Mouse (Mus musculus): ENCODE measurements around the gene Thap7. TPM values are rescaled to one million over a fixed set of nuclear protein-coding genes. Genes with fewer than 3 reads are reported as not detected.
"Not testable (repeated sequence)": the region's sequence is repeated elsewhere in the genome, so short reads cannot be mapped to it uniquely, and the experiment has no call there.

The Thap7 gene
- total RNA-seq, 2 experiments from 2014 or later, result 38.6 to 44.6 TPM

DNA sequence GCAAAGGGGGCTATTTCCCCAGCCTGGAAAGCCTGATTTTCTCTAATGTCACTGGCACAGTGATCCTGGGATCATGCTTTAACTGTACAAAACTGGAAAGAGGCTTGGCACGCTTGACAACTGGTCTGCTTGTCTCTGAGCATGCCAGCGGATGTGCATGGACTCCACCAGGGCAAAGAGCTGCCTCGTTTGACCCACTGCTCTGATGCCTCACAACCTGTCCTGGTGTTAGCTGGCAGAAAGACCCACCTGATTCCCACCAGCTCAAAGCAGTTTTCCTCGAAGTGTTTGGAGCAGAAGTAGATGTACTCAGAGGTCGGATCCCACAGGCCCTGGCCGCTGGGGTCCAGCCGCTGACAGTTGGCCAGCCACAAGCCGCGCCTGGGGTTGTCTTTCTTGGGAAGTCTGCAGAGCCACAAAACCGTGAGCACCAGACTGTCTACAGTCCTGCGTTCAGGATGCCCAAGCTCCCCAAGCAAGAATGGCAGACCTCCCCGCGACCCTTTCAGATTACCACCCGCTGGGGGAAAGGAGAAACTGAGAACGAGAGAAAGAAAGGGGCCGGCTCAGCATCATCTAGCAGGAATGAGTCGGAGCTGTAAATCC is 852 bp downstream of the Thap7 start:
- DNase-seq, result no peak

DNA sequence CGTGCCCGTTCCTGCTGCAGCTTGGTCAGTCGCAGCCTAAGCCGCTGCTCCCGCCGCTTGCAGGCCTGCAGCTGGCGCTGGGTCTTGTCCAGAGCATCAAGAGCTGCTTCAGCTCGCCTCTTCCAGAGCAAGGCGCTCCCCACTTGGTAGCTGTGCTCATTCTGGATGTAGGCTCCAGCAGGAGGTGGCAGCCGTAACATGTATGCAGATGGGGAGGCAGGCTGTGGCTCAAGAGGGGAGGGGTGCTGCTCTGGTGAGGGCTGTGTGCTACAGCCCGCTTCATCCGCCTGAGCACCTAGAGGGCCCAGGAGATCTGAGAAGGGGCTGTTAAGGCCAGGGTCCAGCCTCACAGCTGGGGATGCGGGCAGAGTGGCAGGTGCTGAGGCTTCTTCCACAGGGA is 2.7 kb downstream of the Thap7 start:
- no peak for DNase-seq

DNA sequence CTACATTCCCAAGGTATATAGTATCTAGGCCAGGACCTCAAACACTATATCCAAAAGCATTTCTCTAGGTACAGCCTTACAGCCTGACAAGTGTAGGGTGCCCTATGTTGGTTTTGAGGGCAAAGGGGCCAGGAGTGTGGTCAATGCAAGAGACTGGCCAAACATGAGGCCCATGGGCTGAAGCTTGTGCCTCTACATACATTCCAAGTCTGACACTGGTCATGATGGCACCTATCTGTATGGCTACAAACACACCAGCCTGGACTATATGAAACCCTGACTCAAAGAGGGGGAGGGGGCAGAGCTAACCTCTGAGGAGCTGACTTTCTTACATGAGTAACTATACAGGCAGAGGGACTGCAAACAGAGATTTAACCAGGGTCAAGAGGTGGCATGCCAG is 3.3 kb downstream of the Thap7 start:
- no peak for DNase-seq

DNA sequence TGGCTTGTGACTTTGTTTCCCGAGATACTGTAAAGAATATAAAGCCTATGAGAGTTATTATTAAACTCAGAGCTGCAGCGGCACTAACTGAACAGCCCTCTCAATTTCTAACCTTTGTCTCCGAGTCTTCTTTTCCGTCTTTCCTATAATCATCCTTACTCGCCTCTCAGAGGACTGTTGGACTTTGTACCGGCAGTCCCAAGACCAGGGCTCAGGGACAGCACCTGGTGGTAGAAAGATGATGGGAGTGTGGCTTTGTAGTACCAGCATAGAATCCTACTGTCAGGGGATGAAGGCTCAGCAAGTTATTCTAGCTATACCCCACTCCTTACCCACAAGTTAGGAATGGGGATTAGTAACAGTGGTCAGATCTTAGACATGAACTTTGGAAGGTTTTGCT is 4.7 kb downstream of the Thap7 start:
- DNase-seq, result no peak

DNA sequence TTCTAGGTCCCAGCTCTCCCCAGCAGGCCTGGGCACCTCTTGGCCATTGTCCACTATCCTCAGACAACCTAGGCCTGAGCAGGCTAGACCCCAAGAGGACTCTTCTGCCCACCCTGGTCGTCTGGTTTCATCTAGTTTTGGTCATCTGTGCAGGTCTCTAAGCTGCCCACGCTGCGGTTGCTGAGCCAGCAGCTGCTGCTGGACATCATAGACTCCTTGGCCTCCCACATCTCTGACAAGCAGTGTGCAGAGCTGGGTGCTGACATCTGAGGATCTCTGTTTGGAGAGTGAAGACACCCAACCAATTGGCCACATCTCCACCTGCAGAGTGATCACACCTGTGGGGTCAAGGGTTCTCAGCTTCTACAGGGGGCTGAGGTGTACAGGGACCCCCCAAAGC is 5.4 kb downstream of the Thap7 start:
- no peak for DNase-seq

DNA sequence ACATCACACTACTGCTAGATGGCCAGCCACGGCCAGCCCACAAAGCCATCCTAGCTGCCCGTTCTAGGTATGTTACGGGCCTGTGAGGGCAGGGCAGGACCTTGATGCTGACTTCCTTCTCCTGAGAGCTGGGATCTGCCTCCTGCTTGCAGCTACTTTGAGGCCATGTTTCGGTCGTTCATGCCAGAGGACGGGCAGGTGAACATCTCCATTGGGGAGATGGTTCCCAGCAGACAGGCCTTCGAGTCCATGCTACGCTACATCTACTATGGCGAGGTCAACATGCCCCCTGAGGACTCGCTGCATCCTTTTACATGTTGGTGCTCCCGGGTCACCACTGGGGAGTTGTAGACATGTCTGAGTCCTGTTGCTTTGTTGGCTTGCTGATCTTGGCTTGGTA is 6.8 kb downstream of the Thap7 start:
- no peak for DNase-seq

DNA sequence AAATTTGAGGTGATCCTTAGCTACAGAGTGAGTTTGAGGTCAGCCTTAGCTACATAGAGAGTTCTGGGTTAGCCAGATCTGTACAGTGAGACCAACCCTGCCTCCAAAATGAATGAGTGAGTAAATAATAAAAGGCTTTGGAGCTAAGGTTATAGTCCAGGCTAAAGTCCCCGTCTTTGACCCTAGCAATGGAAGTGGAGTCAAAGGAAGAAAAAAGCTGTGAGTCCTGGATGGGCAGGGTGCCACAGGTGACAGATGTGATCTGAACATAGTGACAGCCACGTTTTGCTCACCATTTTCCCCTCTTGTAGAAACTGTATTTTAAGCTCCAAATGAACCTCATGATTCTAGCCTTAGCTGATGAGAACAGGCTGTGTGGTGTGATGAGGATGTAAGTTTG is 12.0 kb downstream of the Thap7 start:
- DNase-seq, result no peak

DNA sequence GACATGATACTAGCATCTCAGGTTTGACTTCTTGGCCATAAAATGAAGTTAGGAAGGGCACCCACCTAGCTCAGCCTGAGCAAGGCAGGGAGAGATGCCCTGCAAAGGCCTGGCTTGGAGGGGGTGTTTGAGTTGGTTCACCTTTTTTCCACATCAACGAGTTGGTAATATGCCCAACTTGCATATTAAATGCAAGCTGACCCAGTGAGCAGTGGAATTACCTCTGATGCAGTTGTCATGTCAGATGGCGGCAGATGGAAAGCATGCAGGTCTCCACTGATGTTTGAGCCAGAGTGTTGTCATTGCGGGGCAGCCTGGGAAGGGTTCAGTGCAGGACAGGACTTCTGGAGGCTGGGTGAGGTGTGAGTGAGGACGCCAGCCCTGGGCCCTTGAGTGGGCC is 19.5 kb downstream of the Thap7 start:
- no peak for DNase-seq

DNA sequence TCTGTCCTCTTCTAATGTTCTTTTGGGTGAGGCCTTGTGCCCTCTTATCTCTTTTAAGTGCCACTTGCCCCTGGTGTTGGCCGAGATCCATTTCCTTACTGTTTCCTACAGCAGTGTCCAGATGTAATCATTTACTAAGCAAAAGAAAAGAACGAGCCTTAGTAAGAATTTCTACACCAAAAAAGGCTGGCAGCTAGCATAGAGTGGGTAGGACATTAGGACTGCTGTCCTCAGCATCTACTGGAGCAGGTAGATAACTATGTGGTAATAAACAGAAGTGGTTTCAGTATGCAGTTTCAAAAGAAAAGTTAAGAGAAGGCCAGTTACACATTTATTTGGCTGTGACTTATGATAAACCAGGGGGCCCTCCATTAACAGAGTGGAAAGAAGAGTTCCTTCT is 20.2 kb downstream of the Thap7 start:
- no peak for DNase-seq

DNA sequence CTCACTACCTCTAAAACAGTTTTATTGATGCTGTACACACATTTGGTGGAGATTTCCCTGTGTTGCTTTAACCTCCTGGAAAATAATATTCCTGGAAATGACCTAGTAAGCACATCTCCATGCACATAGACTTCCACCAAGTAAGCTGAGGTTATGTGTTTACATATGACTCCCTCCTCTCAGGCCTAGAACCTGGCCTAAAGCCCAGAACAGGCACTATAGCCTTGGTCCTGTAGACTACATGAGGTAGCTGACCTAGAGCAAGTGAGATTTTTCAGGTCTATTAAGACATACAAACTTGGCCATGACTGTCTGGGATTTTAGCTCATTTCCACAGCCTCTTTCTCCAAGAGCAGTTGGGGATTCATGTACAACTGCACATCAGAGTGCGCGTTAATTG is 20.8 kb downstream of the Thap7 start:
- no peak for DNase-seq

DNA sequence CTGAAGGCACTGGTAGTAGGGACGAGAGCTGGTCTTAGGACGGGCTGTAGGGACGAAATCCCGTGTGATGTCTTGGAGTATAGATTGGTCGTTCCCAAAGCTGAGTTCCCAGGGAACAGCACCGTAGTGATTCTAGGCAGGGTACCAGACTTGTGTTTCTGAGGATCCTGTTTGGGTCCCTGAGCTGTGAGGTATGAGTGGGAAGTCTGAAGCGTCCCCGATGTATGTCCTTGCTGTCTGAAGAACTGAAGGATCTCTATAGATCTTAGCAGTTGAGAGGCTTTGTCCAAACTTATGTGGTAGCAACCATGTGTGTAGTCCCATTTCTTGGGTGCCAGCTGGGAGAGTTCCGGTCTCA is 21.7 kb downstream of the Thap7 start:
- no peak for DNase-seq

DNA sequence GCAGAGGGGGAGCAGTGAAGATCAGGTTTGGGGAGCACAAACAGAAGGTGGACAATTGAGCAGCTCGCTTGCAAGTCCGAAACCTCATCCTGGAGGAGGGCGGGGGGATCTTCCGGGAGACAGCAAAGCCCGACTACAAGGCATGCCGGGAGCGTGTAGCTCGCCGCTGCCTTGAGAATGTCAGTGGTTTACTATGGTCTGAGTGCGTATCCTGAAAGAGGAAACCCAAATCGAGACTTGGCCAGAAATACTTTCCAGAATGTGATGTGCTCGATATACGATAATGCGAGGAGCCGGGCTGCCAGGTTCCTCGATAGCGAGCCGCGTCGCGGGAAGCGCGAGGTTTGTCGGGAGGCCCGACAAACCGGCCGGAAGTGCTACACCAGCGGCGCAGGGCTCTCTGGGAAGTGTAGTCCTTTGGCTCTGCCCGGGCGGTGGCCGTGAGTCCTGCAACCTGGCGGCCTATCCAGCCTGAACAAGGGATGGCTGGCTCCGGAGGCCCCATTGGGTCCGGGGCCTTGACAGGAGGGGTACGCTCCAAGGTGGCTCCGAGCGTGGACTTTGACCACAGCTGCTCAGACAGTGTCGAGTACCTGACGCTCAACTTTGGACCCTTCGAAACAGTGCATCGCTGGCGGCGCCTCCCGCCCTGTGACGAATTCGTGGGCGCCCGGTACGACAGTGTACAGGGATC is 22.2 kb downstream of the Thap7 start, which contains the start of gene Lztr1:
TSS of gene Lztr1 (plus strand) at position 143 of the 694 bp plus-strand sequence.
- DNase-seq, result peak; percentile 91 to 93

DNA sequence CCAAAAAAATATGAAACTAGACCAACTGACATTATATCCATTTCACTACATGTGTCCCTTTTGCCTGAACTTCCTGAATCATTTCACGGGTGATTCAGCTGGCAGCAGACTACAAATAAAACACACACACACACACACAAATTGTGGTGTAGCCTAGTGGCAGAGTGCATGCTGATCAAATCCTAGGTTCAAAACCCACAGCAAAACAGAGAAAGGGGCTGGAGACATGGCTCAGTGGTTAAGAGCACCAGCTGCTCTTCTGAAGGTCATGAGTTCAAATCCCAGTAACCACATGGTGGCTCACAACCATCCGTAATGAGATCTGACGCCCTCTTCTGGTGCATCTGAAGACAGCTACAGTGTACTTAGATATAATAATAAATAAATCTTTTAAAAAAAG is 22.9 kb downstream of the Thap7 start:
- not testable (repeated sequence) for DNase-seq

DNA sequence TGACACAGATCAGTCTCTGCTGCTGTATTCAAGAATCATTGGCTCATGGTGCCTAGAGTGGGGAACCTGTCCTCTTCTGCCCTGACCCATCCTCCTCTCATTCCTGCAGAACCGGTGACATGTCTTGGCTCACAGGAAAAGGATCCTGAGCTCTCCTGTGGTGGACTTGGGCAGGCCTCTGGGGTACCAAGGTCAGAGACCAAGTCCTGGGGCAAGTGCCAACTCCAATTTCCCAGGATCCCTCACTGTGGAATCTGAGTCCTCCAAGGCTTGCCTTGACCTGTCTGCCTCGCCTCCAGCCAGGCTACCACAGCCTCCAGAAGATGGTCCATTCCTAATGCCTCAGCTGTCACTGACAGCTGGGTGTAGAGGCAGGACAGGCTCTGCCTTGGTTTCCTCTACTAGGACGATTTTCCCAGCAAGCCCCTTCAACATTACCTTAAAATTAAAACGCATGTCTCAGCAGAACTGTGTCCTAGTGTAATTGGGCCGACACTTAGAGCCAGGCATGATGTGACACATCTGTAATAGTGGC is 23.9 kb downstream of the Thap7 start:
- no peak for DNase-seq

DNA sequence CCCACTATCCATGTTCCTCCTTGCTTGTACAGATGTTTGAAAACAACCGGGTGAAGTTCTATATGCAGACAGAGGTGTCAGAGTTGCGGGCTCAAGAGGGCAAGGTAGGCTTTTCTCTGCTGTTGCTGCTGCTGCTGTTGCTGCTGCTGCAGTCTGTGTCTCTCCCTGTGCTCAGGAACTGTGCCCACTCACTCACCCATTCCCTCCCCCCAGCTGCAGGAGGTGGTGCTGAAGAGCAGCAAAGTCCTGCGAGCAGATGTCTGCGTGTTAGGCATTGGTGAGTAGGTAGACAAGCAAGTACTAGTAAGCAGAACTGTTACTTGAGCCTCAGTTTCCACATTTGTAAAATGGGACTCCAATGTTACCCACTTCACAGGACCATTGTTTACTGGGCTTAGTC is 28.3 kb downstream of the Thap7 start:
- no peak for DNase-seq

DNA sequence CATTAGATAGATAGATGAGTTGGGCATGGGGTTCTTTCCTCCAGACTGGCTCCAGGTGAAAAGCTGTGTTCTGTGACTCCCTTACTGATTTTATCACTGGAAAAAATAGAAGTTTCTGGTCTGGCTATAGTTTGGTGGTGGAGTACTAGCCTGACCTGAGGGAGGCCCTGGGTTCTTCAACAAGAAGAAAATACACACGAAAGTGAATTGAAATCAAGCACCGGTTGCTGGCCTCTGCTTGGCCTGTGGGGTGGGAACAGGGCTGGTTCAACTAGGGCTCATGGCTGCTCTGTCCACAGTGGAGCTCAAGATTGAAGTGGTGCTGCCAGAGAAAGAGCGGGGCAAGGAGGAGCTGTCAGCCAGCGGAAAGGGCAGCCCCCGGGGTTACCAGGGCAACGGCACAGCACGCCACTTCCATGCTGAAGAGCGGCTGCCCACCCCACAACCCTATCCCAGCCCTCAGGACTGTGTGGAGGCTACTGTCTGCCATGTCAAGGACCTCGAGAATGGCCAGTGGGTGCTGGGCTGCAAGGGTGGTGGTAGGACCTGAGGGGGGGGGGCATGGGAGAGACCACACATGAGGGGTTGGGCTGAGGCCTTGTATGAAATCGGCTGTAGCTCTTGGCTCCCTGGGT is 31.6 kb downstream of the Thap7 start:
- no peak for DNase-seq

DNA sequence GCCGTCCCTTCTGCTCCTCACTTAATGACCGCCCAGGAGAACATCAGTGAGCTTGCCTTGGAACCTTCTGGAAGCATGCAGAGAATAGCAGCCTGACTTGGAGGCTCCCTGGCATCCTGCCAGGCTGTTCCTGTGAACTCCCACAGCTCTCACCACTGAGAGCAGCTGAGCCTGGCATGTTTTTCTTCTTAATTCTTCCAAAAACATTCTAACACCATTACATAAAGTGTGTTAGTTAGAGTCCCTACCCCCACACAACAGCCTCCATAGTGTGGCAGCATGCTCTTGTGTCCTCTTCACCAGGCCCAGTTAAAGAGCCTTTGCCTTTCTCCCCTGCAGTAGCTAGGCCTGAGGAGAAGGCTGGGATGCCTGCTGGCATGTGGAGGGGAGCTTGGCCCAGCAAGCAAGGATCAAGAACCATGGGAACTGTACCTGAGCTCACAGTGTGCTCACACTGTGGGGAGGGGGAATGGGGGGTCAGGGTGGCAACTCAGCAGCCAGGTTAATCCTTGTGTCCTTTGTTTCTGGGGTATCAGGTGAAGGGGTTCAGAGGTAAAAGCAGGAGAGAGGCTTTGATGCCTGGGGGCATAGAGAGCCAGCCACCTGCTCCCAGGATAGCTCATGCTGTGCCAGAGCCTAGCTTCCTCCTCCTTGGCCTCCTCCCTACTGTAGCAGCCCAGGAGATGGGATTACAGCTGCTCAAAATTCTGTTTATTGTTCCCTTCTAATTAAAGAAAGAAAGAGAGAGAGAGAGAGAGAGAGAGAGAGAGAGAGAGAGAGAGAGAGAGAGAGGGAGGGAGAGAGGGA is 34.2 kb downstream of the Thap7 start:
- DNase-seq, result peak; percentile 71 to 81

DNA sequence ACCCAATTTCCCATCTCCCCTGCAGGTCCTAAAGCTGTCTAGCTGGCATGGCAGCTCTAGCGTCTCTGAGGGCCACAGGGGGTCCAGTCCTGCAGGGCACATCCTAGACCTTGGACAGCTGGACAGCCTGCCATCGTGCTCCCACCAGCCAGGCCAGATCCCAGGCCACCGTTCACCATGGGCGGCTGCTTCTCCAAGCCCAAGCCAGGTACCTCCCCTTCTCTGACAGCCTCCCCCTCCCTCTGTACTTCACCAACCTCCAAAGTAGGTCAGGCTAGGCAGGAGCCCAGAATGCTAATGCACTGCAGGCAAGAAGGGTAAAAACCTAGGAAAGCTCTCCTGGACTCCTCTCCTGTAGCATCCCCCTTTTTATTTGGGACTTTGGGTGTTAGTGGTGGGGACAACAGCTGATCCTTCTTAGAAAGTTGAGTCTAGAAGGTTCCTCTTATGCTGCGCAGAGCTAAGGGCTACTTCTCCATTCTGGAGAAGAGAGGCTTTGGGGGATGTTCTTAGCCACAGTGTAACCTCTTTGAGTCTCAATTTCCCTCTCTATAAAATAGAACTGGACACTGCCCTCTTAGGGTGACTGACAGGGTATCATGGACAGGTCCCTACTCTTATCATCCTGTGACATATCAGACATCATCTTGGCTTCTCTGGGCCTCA is 38.9 kb downstream of the Thap7 start:
- DNase-seq, result peak in 1 of 2 experiments; percentile 36

DNA sequence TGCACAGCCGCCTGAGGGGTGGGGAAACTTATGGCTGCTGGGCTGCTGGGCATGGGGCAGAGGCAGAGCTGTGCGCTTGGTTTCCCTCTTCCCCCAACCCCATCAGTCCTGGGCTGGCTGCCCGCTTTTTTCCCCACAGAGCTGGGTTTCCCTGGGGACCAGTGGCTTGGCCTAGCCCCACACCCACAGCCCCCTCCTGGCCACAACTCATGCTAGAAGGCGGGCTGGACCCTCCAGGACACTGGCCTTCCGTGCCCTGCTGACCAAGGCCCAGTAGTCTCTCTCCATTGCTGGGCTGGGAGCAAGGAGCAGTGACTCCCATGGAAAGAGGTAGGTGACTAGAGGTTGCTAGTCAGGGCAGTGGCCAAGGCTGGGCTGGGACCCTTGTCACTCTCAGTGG is 39.8 kb downstream of the Thap7 start:
- DNase-seq, result peak; percentile 26 to 53

DNA sequence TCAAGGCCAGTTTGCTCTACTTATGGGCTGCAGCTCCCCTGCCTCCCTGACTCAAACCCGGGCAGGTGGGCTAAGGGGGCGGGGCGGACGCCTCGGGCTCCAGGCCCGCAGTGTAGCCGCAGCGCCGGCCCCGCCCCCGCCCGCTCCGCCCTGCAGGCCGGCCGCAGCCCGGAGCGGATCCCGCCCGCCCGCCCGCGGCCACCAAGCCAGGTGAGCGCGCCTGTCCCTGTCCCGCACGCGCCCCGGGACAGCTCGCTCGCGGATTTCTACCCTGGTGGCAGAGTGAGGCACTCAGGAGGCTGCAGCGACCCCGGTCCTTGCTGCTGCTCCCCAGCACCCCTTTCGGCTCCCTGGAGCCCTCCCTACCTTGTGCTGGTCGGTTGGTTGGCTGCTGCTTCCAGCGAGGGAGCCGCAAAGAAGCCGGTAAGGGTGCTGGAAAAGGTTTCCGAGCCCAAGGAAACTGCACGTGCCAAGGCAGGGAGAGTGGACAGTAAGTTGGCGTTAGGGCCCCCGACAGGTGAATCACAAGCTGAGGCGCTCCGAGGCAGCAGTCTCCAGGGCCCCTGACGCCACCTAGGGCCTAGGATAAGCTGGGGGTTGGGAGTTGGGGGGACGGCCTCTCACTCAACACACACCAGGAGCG is 41.3 kb downstream of the Thap7 start, which contains the start of gene Aifm3:
TSS of gene Aifm3 (plus strand) at position 143 of the 643 bp plus-strand sequence.
- peak in 1 of 2 experiments; percentile 24 for DNase-seq
